20 mouse cellular contexts compared by ENCODE assay signal in genomic region chr10:90947608-90948373, GRCm38 (mm10).
DNase-seq lines count a peak whose midpoint lies in the region; ATAC-seq and TF ChIP-seq lines count a peak whose summit lies in the region.
"Had no signal": no experiment of that assay in that cellular context is flagged by ENCODE, and none has a peak within 500 bp of the region (broad histone marks: within the 10 kb centered on the region; RNA-seq: fewer than 3 reads in every experiment).

No protein-coding gene starts in this region.

- H3K27ac ChIP-seq in layer of hippocampus, adult 2 months, result peak overlapping the region; percentile 76
- H3K27ac ChIP-seq: embryonic facial prominence, embryonic 15.5 days; forebrain, embryonic 10.5 days; heart, embryonic 13.5 days; hindbrain, embryonic 13.5 days had no signal

- no peak overlapping the region for H3K4me3 ChIP-seq in layer of hippocampus, adult 2 months
- H3K4me3 ChIP-seq: embryonic facial prominence, embryonic 15.5 days; erythroblast, embryonic 14.5 days; forebrain, embryonic 10.5 days; heart, embryonic 13.5 days; hindbrain, embryonic 13.5 days had no signal

- ATAC-seq in frontal cortex, adult (ENCODE audit: low TSS enrichment), result peak; percentile 66
- ATAC-seq: forebrain, embryonic 14.5 days had no signal

- DNase-seq in frontal cortex, postnatal 25 days (ENCODE audit: low spot score in 2 of 2), result no peak
- no peak for DNase-seq in layer of hippocampus, adult 2 months (ENCODE audit: low spot score in 2 of 2)
- no peak for DNase-seq in layer of hippocampus, adult 18-20 months (ENCODE audit: low spot score in 2 of 2)
- peak; percentile 67 for DNase-seq in right cerebral cortex, adult 18-20 months
- no peak for DNase-seq in right cerebral cortex, postnatal 14 days
- no peak for DNase-seq in lung, postnatal 25 days (ENCODE audit: low spot score)
- DNase-seq: adrenal gland, postnatal 10 days; cerebellum, adult 11-12 months; cerebellum, adult 9-10 months; cerebellum, postnatal 36 days; gastrocnemius, postnatal 10 days; heart, postnatal 10 days; heart, postnatal 4 days had no signal

- no peak for TF ChIP-seq CTCF in layer of hippocampus, adult 2 months (conservative IDR thresholded peaks at IDR 0.05)
